Mouse (Mus musculus) kidney, postnatal 36 days (tissue): ENCODE measurements around the gene Gm49340.
"Not testable (repeated sequence)": the region's sequence is repeated elsewhere in the genome, so short reads cannot be mapped to it uniquely, and the experiment has no call there.

Experiments used
- DNase-seq, 2 experiments: peaks; one replicate each; pipeline ENCODE4 v3.0.0; 2021 to 2022; ENCODE audit warnings: mixed read lengths in 2 of 2

Gene Gm49340

DNA sequence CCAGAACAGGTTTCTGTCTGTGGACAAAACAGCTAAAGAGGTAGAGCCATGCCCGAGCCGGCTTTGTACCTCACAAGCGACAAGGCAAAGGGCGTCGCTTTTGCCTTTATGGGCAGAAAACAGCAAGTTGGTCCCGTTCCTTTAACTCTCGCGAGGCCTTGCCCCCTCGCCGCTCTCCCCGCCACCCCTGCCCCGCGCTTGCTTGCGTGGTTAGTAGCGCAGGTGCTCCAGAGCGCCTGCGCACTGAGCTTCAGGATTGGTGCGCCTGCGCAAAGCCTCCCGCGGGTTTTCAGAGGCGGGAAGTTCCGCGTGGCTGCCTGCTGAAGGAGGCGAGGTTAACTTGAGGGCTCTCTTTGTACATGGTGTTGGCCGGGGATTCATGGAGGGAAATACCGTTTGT lies at the start of gene Gm49340, which contains the start of the genes Aspa and Spata22:
Gene Gm49340 (plus strand): TSS at position 300 of the 400 bp plus-strand sequence.
Gene Aspa (minus strand): TSS at position 155 of the 400 bp plus-strand sequence.
Gene Spata22 (plus strand): TSS at position 300 of the 400 bp plus-strand sequence.
- no peak for DNase-seq

DNA sequence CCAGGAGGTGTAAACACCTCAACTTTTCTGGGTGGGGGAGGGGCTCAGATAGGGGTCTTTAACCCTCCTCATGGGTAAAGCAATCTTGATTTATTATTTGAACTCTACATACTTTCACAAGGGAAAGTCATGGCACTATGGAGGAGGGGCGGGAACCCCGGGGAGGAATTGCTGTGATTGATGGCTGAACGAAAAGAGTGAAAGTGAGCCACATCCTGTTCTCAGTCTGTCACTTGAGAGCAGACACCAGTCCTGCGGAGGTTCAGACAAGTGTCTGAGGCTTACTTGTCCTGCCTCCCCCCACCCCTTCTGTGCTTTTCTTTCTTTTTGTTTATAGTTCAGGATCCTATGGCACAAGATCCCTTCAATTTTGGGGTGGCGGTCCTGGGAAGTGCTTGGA lies 48.8 kb upstream of the Gm49340 start:
- no peak for DNase-seq

DNA sequence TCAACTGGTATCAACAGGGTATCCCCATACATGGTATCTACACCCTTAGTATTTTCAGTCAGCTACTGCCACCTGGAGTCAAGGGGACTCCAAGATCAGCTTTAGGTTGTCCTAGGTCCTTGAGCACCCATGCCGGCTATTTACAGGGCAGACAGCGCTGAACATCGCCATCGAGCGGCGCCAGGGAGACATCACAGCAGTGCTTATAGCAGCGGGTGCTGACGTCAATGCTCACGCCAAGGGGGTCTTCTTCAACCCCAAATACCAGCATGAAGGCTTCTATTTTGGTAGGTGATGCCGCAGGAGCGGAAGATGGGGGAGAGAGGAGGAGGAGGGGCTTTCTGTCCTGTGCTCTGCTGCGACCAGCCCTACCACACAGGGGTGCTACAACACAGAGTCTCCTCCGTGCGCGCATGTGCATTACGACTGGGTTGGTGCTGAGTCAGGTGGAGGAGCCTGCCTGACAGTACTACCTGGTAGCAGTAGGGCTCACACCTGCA lies 48.0 kb upstream of the Gm49340 start:
- DNase-seq = peak; percentile 57 to 77

DNA sequence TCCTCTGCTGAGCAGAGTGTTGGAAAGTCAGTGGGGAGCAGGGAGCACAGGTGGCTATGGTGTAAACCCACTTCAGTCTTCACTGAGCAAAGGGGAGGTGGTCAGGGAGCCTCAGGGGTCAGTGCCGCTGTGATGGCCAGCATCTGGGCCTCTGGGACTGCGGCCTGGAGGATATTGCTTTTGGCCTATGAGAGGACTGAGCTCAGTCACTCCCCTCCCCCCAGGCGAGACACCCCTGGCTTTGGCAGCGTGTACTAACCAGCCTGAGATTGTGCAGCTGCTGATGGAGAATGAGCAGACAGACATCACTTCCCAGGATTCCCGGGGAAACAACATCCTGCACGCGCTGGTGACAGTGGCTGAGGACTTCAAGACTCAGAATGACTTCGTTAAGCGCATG lies 46.2 kb upstream of the Gm49340 start:
- DNase-seq = peak; percentile 14 to 30

DNA sequence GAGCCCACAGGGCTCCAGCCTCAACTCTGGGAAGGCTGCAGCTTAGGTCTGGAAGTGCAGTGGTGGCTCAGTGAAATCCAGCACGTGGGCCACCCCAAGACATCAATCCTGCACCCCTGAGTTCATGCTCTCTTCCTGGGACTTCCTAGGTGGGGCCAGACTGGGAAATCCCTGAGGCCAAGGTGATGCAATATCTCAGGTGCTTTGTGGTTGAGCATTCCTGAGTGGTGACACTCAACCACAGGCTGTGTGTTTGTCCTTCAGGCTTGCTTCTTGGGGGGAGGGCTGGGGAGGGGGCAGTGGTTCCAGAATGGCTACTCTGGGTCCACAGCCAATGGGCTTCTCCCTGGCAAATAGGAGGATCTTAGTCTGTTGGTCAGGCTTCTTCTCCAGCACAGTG lies 45.6 kb upstream of the Gm49340 start:
- no peak for DNase-seq

GRCm38 (mm10) chr11:73284351-73284750 lies 45.2 kb upstream of the Gm49340 start:
- no peak for DNase-seq

- no peak for DNase-seq
Observed at GRCm38 (mm10) chr11:73289621-73290020, 39.9 kb upstream of the Gm49340 start.

- no peak for DNase-seq
Observed at GRCm38 (mm10) chr11:73303123-73303522, 26.4 kb upstream of the Gm49340 start.

DNA sequence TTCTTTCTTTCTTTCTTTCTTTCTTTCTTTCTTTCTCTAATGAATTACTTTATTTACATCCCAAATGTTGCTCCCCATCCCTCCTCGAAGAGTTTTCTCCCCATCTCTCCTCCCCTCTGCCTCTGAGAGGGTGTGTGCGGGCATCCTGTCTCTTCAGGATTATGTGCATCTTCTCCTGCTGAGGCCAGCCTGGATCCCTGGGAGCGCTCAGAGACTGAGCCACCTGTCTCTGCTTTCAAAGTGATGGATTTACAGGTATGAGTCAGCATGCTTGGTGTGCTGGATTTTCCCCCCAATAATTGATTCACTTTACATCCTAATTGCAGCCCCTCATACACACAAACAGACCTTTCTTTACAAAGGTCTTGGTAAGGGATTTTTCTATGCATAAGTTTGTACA lies 13.6 kb upstream of the Gm49340 start:
- no peak for DNase-seq

DNA sequence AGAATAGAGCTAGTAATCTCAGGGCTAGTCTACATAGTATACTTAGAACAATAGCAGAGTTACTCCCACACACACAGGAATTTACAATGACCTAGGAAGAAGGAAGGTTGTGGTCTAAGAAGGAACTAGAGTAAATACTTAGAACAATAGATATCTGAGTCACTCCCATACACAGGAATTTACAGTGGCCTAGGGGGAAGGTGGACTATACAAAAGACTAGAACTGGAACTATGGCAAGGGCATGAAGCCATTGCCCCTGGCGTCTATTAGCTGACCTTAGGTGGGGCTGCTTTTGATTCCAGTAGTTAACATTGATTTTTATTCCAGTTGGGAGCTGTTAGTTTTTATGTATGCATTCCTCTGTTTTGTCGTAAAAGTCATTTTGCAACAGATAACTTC lies 11.0 kb upstream of the Gm49340 start:
- DNase-seq = not testable (repeated sequence)

- DNase-seq = not testable (repeated sequence)
Observed at GRCm38 (mm10) chr11:73321064-73321463, 8.5 kb upstream of the Gm49340 start.

- DNase-seq = peak; percentile 36 to 77
Observed at GRCm38 (mm10) chr11:73323906-73324830, 5.4 kb upstream of the Gm49340 start.

- peak; percentile 75 to 90 for DNase-seq
Observed at GRCm38 (mm10) chr11:73326485-73326886, 3.1 kb upstream of the Gm49340 start.

DNA sequence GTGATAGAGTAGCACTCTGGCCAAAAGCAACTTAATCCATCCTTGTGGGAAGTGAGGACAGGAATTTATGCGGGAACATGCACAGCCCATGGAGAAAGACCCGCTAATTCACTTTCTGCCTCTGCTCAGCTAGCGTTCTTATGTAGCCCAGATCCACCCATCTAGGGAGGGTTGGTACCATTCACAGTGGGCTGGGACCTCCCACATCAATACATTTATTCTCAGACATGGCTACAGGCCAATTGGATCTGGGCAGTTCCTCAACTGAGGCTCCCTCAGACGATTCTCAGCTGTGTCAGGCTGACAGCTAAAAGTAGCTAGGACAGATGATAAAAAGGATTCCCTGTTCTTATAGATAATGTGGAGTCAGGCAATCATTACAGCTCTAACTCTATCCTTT lies 2.2 kb upstream of the Gm49340 start:
- no peak for DNase-seq

DNA sequence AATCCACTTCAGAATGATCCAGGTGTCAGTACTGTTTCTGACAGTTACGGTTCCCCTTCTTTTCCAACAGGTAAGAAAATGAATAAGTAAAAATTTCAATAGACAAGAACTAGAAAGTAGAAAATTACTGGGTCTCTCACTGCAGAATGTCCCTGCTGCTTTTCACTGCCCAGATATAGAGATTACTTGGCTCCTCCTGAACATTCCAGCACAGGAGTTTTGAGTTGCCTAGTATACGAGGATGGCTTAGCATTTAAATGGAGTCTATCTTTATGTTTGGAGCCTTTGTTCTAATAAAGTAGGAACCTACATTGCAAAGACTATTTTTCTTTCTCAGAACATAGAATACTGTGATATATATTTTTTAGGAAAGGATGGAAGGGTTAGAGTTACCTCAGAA lies 3.8 kb downstream of the Gm49340 start:
- DNase-seq = no peak

- no peak for DNase-seq
Observed at GRCm38 (mm10) chr11:73336919-73337318, 7.4 kb downstream of the Gm49340 start.

DNA sequence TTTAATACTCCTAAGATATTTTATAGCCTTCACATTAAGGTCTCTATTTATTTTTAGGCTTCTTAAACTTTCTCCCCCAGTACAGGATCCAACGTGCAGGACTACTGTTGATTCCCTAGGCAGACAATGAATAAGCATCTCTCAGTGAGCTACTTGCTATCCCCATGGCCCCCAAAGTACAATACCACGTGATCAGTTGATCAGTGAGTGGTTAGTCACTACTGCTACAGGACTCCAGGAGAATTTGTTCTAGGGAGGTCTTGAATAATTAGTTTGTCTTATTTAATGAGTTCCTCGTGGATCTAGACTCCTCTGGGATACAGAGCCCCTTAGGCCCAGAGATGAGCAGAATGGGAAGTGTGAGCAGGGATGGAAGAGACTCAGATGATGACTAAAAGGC lies 20.9 kb downstream of the Gm49340 start, which contains the start of gene Olfr20:
Gene Olfr20 (plus strand): TSS at position 301 of the 400 bp plus-strand sequence.
- DNase-seq = no peak

DNA sequence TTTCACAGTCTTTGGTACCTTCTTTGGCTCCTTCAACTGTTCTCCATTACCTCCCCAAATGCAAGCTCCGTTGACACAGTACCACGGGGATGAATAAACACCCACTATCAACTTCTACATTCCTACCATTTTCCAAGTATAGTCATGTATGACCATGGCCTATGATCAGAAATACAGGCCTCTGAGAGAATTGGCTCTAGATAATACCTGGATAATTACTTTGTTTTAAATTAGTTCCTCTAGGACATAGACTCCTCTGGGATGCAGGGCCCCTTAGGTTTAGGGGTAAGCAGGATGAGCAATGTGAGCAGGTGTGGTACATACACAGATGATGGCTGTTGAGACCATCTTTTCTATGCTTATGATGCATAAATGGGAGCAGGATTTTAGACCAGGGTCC lies 41.4 kb downstream of the Gm49340 start, which contains the start of gene Olfr376:
Gene Olfr376 (plus strand): TSS at position 301 of the 400 bp plus-strand sequence.
- DNase-seq = no peak

- DNase-seq = peak in 1 of 2 experiments; percentile 11
Observed at GRCm38 (mm10) chr11:73395374-73395773, 65.8 kb downstream of the Gm49340 start.

GRCm38 (mm10) chr11:73399514-73399913 lies 70.0 kb downstream of the Gm49340 start, which contains the start of gene Olfr1:
TSS of gene Olfr1 (minus strand) at chr11:73399614.
- DNase-seq = no peak
